ENCODE assay signal across 14 mouse cellular contexts in genomic region chr10:97582543-97583231, GRCm38 (mm10). TPM values are rescaled to one million over a fixed set of nuclear protein-coding genes. Genes with fewer than 3 reads are reported as not detected.
DNase-seq lines count a peak whose midpoint lies in the region; ATAC-seq and TF ChIP-seq lines count a peak whose summit lies in the region.
"Had no signal": no experiment of that assay in that cellular context is flagged by ENCODE, and none has a peak within 500 bp of the region (broad histone marks: within the 10 kb centered on the region; RNA-seq: fewer than 3 reads in every experiment).

No protein-coding gene starts in this region.

- H3K9me3 ChIP-seq in forebrain, postnatal 0 days (ENCODE audit: low read length) = no peaks in the 10 kb centered on the region
- H3K9me3 ChIP-seq in midbrain, embryonic 11.5 days (ENCODE audit: control insufficient read depth, low read length) = no peaks in the 10 kb centered on the region
- H3K9me3 ChIP-seq: hindbrain, embryonic 13.5 days; midbrain, embryonic 12.5 days; neural tube, embryonic 15.5 days had no signal

- no peak overlapping the region for H3K4me2 ChIP-seq in forebrain, postnatal 0 days (ENCODE audit: low read depth)
- no peak overlapping the region for H3K4me2 ChIP-seq in midbrain, embryonic 11.5 days
- H3K4me2 ChIP-seq: hindbrain, embryonic 13.5 days; midbrain, embryonic 12.5 days; neural tube, embryonic 15.5 days had no signal

- intact Hi-C loops in heart, postnatal 36 days (cut with DNase I) = no loop called here

- peak; percentile 37 to 40 for DNase-seq in heart, adult 9 months (ENCODE audit: low spot score in 2 of 2)
- no peak for DNase-seq in heart, postnatal 36 days
- peak; percentile 60 for DNase-seq in brain, embryonic 18.5 days (ENCODE audit: low read depth, low spot score)
- peak; percentile 85 for DNase-seq in forebrain, postnatal 0 days
- DNase-seq in right cerebral cortex, adult 2 months (ENCODE audit: low spot score in 2 of 2) = peak; percentile 37 to 39
- DNase-seq in midbrain, embryonic 11.5 days (ENCODE audit: low spot score, missing footprints) = no peak
- DNase-seq in adrenal gland, postnatal 10 days = no peak
- no peak for DNase-seq in spleen, postnatal 14 days (ENCODE audit: low spot score in 2 of 2)
- DNase-seq: heart, adult 2 months; kidney, postnatal 4 days had no signal

- H3K27ac ChIP-seq in forebrain, postnatal 0 days (ENCODE audit: low read depth, low read length) = peak overlapping the region; percentile 58
- H3K27ac ChIP-seq in midbrain, embryonic 11.5 days (ENCODE audit: low read depth, low read length) = no peak overlapping the region
- H3K27ac ChIP-seq: heart, adult 2 months; hindbrain, embryonic 13.5 days; liver, embryonic 14.5 days; midbrain, embryonic 12.5 days; neural tube, embryonic 15.5 days had no signal

- ATAC-seq in forebrain, postnatal 0 days = peak; percentile 66
- ATAC-seq in midbrain, embryonic 11.5 days (ENCODE audit: low FRiP score) = no peak

- 59% methylated on average over 4 of the region's 4 CpGs for WGBS in forebrain, postnatal 0 days
- 90% methylated on average over 4 of the region's 4 CpGs for WGBS in midbrain, embryonic 11.5 days

- H3K27me3 ChIP-seq in forebrain, postnatal 0 days (ENCODE audit: insufficient read depth, low read length) = no peaks in the 10 kb centered on the region
- H3K27me3 ChIP-seq in midbrain, embryonic 11.5 days (ENCODE audit: control insufficient read depth, insufficient read depth, low read length) = no peaks in the 10 kb centered on the region
- H3K27me3 ChIP-seq: hindbrain, embryonic 13.5 days; midbrain, embryonic 12.5 days; neural tube, embryonic 15.5 days had no signal

- H3K4me1 ChIP-seq in forebrain, postnatal 0 days (ENCODE audit: insufficient read depth) = no peaks in the 10 kb centered on the region
- no peaks in the 10 kb centered on the region for H3K4me1 ChIP-seq in midbrain, embryonic 11.5 days (ENCODE audit: control insufficient read depth, insufficient read depth, low read length)
- H3K4me1 ChIP-seq: hindbrain, embryonic 13.5 days; midbrain, embryonic 12.5 days; neural tube, embryonic 15.5 days had no signal

- no peak overlapping the region for H3K4me3 ChIP-seq in forebrain, postnatal 0 days (ENCODE audit: low read depth, low read length)
- H3K4me3 ChIP-seq in midbrain, embryonic 11.5 days (ENCODE audit: low read depth, low read length) = no peak overlapping the region
- H3K4me3 ChIP-seq: heart, adult 2 months; hindbrain, embryonic 13.5 days; midbrain, embryonic 12.5 days; neural tube, embryonic 15.5 days had no signal

- no peak for TF ChIP-seq CTCF in forebrain, postnatal 0 days (IDR thresholded peaks at IDR 0.05; ENCODE audit: low read depth)

- no peak overlapping the region for H3K9ac ChIP-seq in forebrain, postnatal 0 days
- no peak overlapping the region for H3K9ac ChIP-seq in midbrain, embryonic 11.5 days (ENCODE audit: low read length)
- H3K9ac ChIP-seq: hindbrain, embryonic 13.5 days; liver, embryonic 14.5 days; midbrain, embryonic 12.5 days; neural tube, embryonic 15.5 days had no signal

- no peaks in the 10 kb centered on the region for H3K36me3 ChIP-seq in forebrain, postnatal 0 days (ENCODE audit: insufficient read depth)
- H3K36me3 ChIP-seq in midbrain, embryonic 11.5 days (ENCODE audit: control insufficient read depth, insufficient read depth, low read length) = no peaks in the 10 kb centered on the region
- H3K36me3 ChIP-seq: hindbrain, embryonic 13.5 days; midbrain, embryonic 12.5 days; neural tube, embryonic 15.5 days had no signal

RNA-seq across cellular contexts. Expression of gene Lum, which starts 17.8 kb away (rescaled TPM):
- total RNA-seq in heart, postnatal 36 days (2021) = 10 to 100 TPM; 51.9 to 64.4 TPM
- total RNA-seq in forebrain, postnatal 0 days (2014; rRNA removed) = 4.5 and 11.8 TPM in 2 replicates
- polyA plus RNA-seq in forebrain, postnatal 0 days (2015; fragmentation: Nextera tagmentation; extraction: Ambion mirVana) = 9.4 and 15.6 TPM in 2 replicates
- polyA plus RNA-seq in midbrain, embryonic 11.5 days (2014; fragmentation: Nextera tagmentation; extraction: Ambion mirVana) = 131 and 148 TPM in 2 replicates
- total RNA-seq in adrenal gland, postnatal 10 days (2021) = 10 to 100 TPM; 51.3 to 56.9 TPM

RNA-seq across cellular contexts. Expression of gene Kera, which starts 24.0 kb away (rescaled TPM):
- not detected for total RNA-seq in heart, postnatal 36 days (2021)
- not detected in 2 replicates for total RNA-seq in forebrain, postnatal 0 days (2014; rRNA removed)
- 0.15 and 0.20 TPM in 2 replicates for polyA plus RNA-seq in forebrain, postnatal 0 days (2015; fragmentation: Nextera tagmentation; extraction: Ambion mirVana)
- 0.19 and 0.21 TPM in 2 replicates for polyA plus RNA-seq in midbrain, embryonic 11.5 days (2014; fragmentation: Nextera tagmentation; extraction: Ambion mirVana)
- under 1 TPM; 0.61 to 0.75 TPM for total RNA-seq in adrenal gland, postnatal 10 days (2021)
- total RNA-seq: heart, adult 2 months had no signal
- polyA plus RNA-seq: hindbrain, embryonic 13.5 days; liver, embryonic 14.5 days had no signal

Comparison
In these comparisons a context has a peak if more than half of its experiments do, and no peak if none do; other contexts are left out.
1. DNase-seq: peak in heart, adult 9 months (2 of 2), brain, embryonic 18.5 days (single experiment), forebrain, postnatal 0 days (single experiment) and right cerebral cortex, adult 2 months (2 of 2); none in heart, postnatal 36 days (0 of 2), midbrain, embryonic 11.5 days (single experiment), adrenal gland, postnatal 10 days (single experiment) and spleen, postnatal 14 days (0 of 2).